Mouse (Mus musculus): ENCODE data around the gene Hbp1. TPM values are rescaled to one million over a fixed set of nuclear protein-coding genes. Genes with fewer than 3 reads are reported as not detected.

Gene Hbp1
- polyA plus RNA-seq, 1 experiment from 2014 or later: 128 TPM

- H3K27me3 ChIP-seq (ENCODE audit: control insufficient read depth, insufficient read depth, low read length): no peaks in the 10 kb centered on the region
- H3K36me3 ChIP-seq (ENCODE audit: control insufficient read depth, insufficient read depth, low read length): peaks cover 51% of the 10 kb centered on the region
- no peaks in the 10 kb centered on the region for H3K9me3 ChIP-seq (ENCODE audit: control insufficient read depth, low read length)
- 88% methylated on average over 6 of the region's 6 CpGs for WGBS
- H3K4me1 ChIP-seq (ENCODE audit: control insufficient read depth, insufficient read depth, low read length): no peaks in the 10 kb centered on the region
- no peak overlapping the region for H3K27ac ChIP-seq (ENCODE audit: low read depth, low read length)
- no peak overlapping the region for H3K9ac ChIP-seq (ENCODE audit: low read depth, low read length)
- no peak overlapping the region for H3K4me2 ChIP-seq (replicated peaks; ENCODE audit: low read depth, low read length)
- H3K4me3 ChIP-seq (ENCODE audit: low read length): no peak overlapping the region
- no peak for ATAC-seq (ENCODE audit: low FRiP score, low TSS enrichment)
Observed at GRCm38 (mm10) chr12:31925343-31925742, 25.0 kb downstream of the Hbp1 start.

DNA sequence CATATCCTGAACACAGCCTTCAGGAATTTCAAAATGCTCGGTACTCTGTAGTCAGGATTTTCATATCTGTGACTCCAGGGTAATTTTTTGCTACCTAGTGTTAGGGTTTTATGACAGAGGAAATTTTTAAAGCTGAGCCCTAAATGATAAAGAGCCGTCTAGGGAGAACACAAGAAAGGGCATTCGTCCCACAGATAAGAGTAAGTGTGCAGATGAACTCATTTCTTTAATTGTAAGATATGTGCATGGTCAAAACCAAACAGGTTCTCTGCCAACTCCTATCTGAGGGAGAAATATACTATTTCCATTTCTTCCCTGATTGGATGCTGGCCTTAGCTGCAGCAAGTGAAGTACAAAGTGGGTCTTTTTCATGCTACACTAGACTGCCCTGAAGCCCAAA, 26.2 kb downstream of the Hbp1 start:
- no peak overlapping the region for H3K9ac ChIP-seq (ENCODE audit: low read depth, low read length)
- peaks cover 43% of the 10 kb centered on the region for H3K36me3 ChIP-seq (ENCODE audit: control insufficient read depth, insufficient read depth, low read length)
- no peaks in the 10 kb centered on the region for H3K4me1 ChIP-seq (ENCODE audit: control insufficient read depth, insufficient read depth, low read length)
- no peak overlapping the region for H3K4me2 ChIP-seq (replicated peaks; ENCODE audit: low read depth, low read length)
- no peak for ATAC-seq (ENCODE audit: low FRiP score, low TSS enrichment)
- no peaks in the 10 kb centered on the region for H3K9me3 ChIP-seq (ENCODE audit: control insufficient read depth, low read length)
- H3K27ac ChIP-seq (ENCODE audit: low read depth, low read length): no peak overlapping the region
- WGBS: 93% methylated on average over 3 of the region's 3 CpGs
- H3K4me3 ChIP-seq (ENCODE audit: low read length): no peak overlapping the region
- no peaks in the 10 kb centered on the region for H3K27me3 ChIP-seq (ENCODE audit: control insufficient read depth, insufficient read depth, low read length)

DNA sequence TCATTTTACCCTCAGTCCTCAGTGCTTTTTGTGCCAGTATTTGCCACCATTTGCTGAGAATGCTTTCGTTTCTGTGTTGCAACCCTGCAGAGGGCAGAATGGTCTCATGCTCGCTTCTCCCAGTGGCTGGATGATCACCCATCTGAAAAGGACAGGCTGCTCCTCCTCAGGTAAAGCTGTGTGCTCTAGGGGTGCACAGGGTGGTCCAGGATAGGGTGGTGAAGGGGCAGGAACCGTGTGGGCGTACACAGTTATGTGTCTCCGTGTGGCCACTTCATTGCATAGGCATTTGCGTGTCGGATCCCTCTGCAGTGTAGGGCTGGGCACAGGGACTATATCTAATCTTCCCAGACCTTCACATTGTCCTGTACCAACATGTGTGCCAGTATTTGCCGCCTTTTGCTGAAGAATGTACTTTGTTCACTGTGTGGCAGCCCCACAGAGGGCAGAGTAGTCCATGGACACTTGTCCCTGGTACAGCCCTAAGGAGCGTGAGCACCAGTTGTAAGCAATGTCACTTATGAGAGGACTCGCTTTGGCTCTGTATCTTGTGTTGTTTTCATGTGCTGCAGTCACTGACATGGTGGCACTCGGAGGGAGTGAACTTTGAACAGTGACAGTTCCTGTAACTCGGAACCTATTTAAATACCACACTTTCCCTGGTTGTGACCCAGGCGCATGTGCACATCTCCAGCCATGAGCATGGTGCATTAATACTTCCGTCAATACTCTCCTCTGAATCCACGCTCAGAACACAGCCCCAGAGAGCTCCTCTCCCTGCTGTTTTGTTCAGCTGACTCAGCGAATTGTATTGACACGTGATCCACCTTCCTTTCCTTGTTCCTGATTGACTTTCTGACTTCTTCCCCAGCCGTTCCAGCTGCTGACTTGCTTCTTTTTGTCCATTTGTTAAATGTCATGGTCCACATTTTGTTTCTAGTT, 29.6 kb downstream of the Hbp1 start:
- H3K4me2 ChIP-seq (replicated peaks; ENCODE audit: low read depth, low read length): no peak overlapping the region
- no peak overlapping the region for H3K9ac ChIP-seq (ENCODE audit: low read depth, low read length)
- H3K4me1 ChIP-seq (ENCODE audit: control insufficient read depth, insufficient read depth, low read length): no peaks in the 10 kb centered on the region
- no peak overlapping the region for H3K4me3 ChIP-seq (ENCODE audit: low read length)
- peaks cover 17% of the 10 kb centered on the region; the same call in 1 of the 2 replicates for H3K36me3 ChIP-seq (ENCODE audit: control insufficient read depth, insufficient read depth, low read length)
- WGBS: 78% methylated on average over 18 of the region's 18 CpGs
- H3K9me3 ChIP-seq (ENCODE audit: control insufficient read depth, low read length): no peaks in the 10 kb centered on the region
- no peak for ATAC-seq (ENCODE audit: low FRiP score, low TSS enrichment)
- H3K27me3 ChIP-seq (ENCODE audit: control insufficient read depth, insufficient read depth, low read length): no peaks in the 10 kb centered on the region
- H3K27ac ChIP-seq (ENCODE audit: low read depth, low read length): no peak overlapping the region

- H3K9ac ChIP-seq (ENCODE audit: low read depth, low read length): no peak overlapping the region
- peaks cover 3% of the 10 kb centered on the region; the same call in 1 of the 2 replicates for H3K36me3 ChIP-seq (ENCODE audit: control insufficient read depth, insufficient read depth, low read length)
- no peak overlapping the region for H3K4me3 ChIP-seq (ENCODE audit: low read length)
- H3K27me3 ChIP-seq (ENCODE audit: control insufficient read depth, insufficient read depth, low read length): no peaks in the 10 kb centered on the region
- H3K4me2 ChIP-seq (replicated peaks; ENCODE audit: low read depth, low read length): no peak overlapping the region
- 82% methylated on average over 5 of the region's 5 CpGs for WGBS
- no peak for ATAC-seq (ENCODE audit: low FRiP score, low TSS enrichment)
- H3K27ac ChIP-seq (ENCODE audit: low read depth, low read length): no peak overlapping the region
- no peaks in the 10 kb centered on the region for H3K4me1 ChIP-seq (ENCODE audit: control insufficient read depth, insufficient read depth, low read length)
- no peaks in the 10 kb centered on the region for H3K9me3 ChIP-seq (ENCODE audit: control insufficient read depth, low read length)
Observed at GRCm38 (mm10) chr12:31917245-31917644, 33.1 kb downstream of the Hbp1 start.

DNA sequence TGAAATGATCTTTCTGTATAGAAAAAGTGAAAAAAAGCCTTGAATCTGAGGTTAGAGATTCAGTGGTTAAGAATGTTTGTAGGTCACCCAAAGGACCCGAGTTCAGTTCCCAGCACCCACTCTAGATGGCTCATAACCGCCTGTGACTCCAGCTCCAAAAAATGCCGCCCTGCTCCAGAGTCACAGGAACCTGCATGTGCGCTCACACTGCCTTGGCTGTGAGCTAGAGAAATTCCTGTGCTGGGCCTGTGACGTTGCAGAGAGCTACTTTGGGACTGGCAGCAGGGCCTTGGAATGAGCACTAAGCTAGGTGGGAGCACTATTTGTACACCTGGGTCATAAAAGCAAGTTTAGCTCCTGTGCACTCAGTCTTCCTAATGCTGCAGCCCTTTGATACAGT, 33.6 kb downstream of the Hbp1 start:
- H3K27ac ChIP-seq (ENCODE audit: low read depth, low read length): no peak overlapping the region
- H3K4me1 ChIP-seq (ENCODE audit: control insufficient read depth, insufficient read depth, low read length): no peaks in the 10 kb centered on the region
- 92% methylated on average over 5 of the region's 5 CpGs for WGBS
- H3K4me2 ChIP-seq (replicated peaks; ENCODE audit: low read depth, low read length): no peak overlapping the region
- H3K4me3 ChIP-seq (ENCODE audit: low read length): no peak overlapping the region
- no peak for ATAC-seq (ENCODE audit: low FRiP score, low TSS enrichment)
- peaks cover 3% of the 10 kb centered on the region; the same call in 1 of the 2 replicates for H3K36me3 ChIP-seq (ENCODE audit: control insufficient read depth, insufficient read depth, low read length)
- no peaks in the 10 kb centered on the region for H3K9me3 ChIP-seq (ENCODE audit: control insufficient read depth, low read length)
- H3K9ac ChIP-seq (ENCODE audit: low read depth, low read length): no peak overlapping the region
- no peaks in the 10 kb centered on the region for H3K27me3 ChIP-seq (ENCODE audit: control insufficient read depth, insufficient read depth, low read length)

GRCm38 (mm10) chr12:31913614-31914013, 36.7 kb downstream of the Hbp1 start:
- ATAC-seq (ENCODE audit: low FRiP score, low TSS enrichment): no peak
- Histone ChIP-seq H3K9me3 (ENCODE audit: control insufficient read depth, low read length) (no peaks in the 10 kb centered on the region), H3K27me3 (ENCODE audit: control insufficient read depth, insufficient read depth, low read length) (no peaks in the 10 kb centered on the region), H3K4me1 (ENCODE audit: control insufficient read depth, insufficient read depth, low read length) (no peaks in the 10 kb centered on the region), H3K9ac (ENCODE audit: low read depth, low read length) (no peak overlapping the region), H3K36me3 (ENCODE audit: control insufficient read depth, insufficient read depth, low read length) (no peaks in the 10 kb centered on the region; the same call in 1 of the 2 replicates), H3K4me3 (ENCODE audit: low read length) (no peak overlapping the region), H3K4me2 (replicated peaks; ENCODE audit: low read depth, low read length) (no peak overlapping the region), H3K27ac (ENCODE audit: low read depth, low read length) (no peak overlapping the region)
- 82% methylated on average over 4 of the region's 4 CpGs for WGBS

GRCm38 (mm10) chr12:31912966-31913551, 37.3 kb downstream of the Hbp1 start:
- H3K4me3 ChIP-seq (ENCODE audit: low read length): no peak overlapping the region
- WGBS: 85% methylated on average over 6 of the region's 6 CpGs
- H3K27ac ChIP-seq (ENCODE audit: low read depth, low read length): no peak overlapping the region
- H3K9me3 ChIP-seq (ENCODE audit: control insufficient read depth, low read length): no peaks in the 10 kb centered on the region
- no peak overlapping the region for H3K4me2 ChIP-seq (replicated peaks; ENCODE audit: low read depth, low read length)
- no peaks in the 10 kb centered on the region for H3K27me3 ChIP-seq (ENCODE audit: control insufficient read depth, insufficient read depth, low read length)
- ATAC-seq (ENCODE audit: low FRiP score, low TSS enrichment): no peak
- no peaks in the 10 kb centered on the region for H3K36me3 ChIP-seq (ENCODE audit: control insufficient read depth, insufficient read depth, low read length)
- H3K4me1 ChIP-seq (ENCODE audit: control insufficient read depth, insufficient read depth, low read length): no peaks in the 10 kb centered on the region
- H3K9ac ChIP-seq (ENCODE audit: low read depth, low read length): no peak overlapping the region

GRCm38 (mm10) chr12:31907436-31907835, 42.9 kb downstream of the Hbp1 start:
- no peak overlapping the region for H3K9ac ChIP-seq (ENCODE audit: low read depth, low read length)
- 95% methylated on average over 2 of the region's 2 CpGs for WGBS
- H3K27me3 ChIP-seq (ENCODE audit: control insufficient read depth, insufficient read depth, low read length): no peaks in the 10 kb centered on the region
- H3K4me1 ChIP-seq (ENCODE audit: control insufficient read depth, insufficient read depth, low read length): no peaks in the 10 kb centered on the region
- H3K9me3 ChIP-seq (ENCODE audit: control insufficient read depth, low read length): no peaks in the 10 kb centered on the region
- no peak overlapping the region for H3K4me2 ChIP-seq (replicated peaks; ENCODE audit: low read depth, low read length)
- no peak overlapping the region for H3K27ac ChIP-seq (ENCODE audit: low read depth, low read length)
- ATAC-seq (ENCODE audit: low FRiP score, low TSS enrichment): no peak
- no peak overlapping the region for H3K4me3 ChIP-seq (ENCODE audit: low read length)
- H3K36me3 ChIP-seq (ENCODE audit: control insufficient read depth, insufficient read depth, low read length): no peaks in the 10 kb centered on the region
